Mouse (Mus musculus) layer of hippocampus, postnatal 14 days (tissue): ENCODE results near the gene Zfp831. TPM values are rescaled to one million over a fixed set of nuclear protein-coding genes. Genes with fewer than 3 reads are reported as not detected.

ENCODE experiments used
- DNase-seq, 2 experiments: peaks; one replicate each; pipeline ENCODE4 v3.0.0; 2021 to 2022; ENCODE audit warnings: low spot score in 2 of 2, mixed read lengths in 1 of 2
- total RNA-seq, 2 experiments: library from RNA; stranded (reverse); gene quantifications; 2 replicates each; pipeline ENCODE4 v1.2.3; 2021

The Zfp831 gene
- total RNA-seq, 2 experiments from 2014 or later: 9.4 to 9.7 TPM

DNA sequence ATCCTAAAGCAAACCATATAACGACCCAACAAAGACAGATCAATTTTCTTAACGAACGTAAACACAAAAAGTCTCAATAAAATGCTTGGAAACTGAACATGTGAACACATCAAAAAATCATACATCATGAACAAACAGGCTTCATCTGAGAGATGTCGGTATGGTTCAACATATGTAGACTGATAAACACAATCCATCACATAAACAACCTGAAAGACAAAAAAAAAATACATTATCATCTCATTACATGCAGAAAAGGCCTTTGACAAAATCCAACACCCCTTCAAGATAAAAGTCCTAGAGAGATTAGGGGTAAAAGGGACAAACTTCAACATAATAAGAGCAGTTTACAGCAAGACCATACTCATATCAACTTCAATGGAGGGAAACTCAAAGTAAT is 74.5 kb downstream of the Zfp831 start:
- no peak for DNase-seq

DNA sequence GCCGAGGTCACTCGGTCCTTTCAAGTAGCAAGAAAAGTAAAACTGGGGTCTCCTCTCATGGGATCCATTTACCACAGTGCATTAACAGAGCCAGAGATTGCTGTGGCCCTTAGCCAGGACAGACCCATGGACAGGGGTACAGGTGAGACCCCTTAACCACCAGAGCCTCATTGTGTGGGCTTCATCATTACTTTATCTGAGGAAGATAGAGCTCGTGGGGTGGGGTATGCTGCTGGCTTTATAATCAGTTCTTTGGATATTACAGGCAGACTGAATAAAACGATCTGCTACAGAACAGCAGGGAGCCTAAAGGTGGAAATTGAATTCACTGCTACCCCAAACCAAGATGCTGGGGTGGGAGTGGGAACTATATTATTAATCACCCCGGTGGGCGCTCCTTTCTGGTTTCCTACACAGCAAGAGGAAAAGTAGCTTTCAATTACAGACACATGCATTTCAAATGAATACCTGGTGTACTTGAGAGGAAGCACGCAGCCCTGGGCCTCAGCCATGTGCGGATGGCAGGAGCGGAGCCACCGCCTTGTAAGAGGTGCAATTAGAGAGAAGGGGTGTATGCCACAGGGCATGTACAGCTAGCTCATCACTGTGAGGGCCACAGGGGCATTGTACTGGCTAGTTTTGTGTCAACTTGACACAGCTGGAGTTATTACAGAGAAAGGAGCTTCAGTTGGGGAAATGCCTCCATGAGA is 83.9 kb downstream of the Zfp831 start:
- DNase-seq: no peak

DNA sequence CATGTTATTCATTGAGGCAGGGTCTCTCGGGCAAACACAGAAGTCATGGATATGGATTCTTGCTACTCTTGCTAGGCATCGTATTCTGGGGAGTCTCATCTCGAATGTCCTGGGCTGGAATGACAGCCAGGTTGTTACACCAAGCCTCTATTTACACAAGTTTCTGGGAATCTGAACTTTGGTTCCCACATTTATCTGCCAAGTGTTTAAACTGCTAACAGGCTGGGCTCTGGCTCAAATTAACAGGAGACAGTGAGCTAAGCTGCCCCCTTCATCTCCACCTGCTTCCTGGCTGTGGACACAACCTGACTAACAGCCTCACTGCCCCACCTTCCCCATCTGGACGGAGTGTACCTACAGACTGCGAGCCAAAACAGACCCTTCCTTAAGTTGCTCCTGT is 88.6 kb downstream of the Zfp831 start:
- no peak for DNase-seq

DNA sequence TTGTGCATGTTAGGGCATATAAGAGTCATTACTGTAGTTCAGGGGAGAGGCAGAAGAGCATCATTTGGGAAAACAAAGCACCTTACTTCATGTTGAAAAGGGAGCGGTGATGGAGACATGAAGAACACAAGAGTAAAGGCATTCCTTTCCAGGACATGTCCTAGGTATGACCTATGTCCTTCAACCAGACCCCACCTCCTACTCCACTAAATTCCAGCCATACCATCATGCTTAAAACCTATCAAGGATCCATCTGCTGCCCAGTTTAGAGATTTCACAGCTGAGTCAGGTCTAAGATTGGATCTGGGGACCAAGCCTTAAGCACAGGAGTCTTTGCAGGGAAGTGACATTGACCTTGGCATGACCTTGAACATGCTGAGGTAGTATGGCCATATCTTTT is 91.9 kb downstream of the Zfp831 start:
- no peak for DNase-seq

DNA sequence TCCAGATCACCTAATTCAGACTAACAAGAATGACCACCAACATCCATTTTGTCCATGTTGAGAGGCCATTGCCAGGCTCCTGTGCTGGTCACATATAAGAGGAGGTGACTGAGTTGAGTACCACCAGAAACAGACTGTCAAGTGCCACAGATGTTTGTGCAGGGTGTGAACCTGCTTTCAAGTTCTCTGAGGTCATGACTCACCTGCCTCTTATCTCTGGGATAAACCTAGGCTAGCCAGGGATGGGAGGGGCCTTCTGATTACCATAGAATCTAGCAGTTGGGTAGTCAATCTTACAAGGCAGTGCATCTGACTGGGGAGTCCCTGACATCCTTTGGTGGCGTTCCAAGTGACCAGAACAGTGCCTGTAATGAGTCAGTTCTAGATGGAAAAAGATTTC is 103.8 kb downstream of the Zfp831 start:
- no peak for DNase-seq

DNA sequence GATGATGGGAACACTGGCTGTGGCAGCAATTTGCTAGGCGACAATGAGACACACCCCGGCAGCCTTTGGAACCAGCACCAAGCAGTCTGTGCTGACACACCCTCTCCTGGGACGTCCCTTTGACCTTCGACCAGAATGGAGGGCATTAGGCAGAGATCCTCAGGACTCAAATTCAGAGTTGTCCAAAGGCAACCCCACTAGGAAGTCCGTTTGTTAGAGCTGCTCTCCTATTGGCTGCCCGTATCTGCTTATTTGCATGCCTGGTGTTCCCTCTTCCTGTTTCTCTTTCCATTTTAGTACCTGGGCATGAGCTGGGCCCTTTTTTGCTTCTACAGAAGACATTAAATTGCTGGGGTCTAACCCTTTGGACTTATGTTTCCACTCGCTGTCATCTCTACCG is 105.0 kb downstream of the Zfp831 start:
- no peak for DNase-seq

DNA sequence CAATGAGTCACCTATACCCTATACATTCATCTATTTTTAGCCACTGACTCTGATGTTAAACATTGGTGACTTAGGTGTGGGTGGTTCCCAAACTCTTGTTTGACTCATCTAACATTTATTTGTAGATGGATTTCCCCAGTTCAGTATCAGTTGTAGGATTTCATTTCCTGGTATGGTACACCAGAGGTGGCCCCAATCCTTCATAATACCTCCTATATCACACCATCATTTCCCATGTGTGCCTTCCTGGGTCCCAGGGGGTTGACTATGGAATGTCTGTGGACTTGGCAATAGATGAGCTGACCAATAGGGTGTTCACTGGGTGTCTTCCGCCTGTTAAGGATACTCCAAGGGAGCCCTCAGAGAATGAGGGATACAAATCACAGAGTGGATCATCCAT is 109.9 kb downstream of the Zfp831 start:
- no peak for DNase-seq

DNA sequence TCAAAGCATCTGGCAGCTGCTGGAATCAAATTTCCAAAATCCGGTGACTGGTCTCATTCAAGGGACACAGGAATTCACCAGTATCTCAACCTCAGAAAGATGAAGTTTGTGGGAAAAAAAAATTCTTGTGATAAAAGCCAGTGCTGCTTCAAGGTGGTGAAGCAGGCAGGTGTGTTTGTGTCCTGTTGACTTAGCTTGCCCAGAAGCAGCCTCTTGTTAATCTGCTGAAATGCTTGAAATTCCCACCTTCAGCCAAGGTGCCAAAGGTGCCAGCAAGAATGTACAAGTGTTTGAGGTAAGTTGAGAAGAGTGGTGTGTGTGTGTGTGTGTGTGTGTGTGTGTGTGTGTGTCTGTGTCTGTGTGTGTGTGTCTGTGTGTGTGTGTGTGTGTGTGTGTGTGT is 110.9 kb downstream of the Zfp831 start:
- DNase-seq: no peak

DNA sequence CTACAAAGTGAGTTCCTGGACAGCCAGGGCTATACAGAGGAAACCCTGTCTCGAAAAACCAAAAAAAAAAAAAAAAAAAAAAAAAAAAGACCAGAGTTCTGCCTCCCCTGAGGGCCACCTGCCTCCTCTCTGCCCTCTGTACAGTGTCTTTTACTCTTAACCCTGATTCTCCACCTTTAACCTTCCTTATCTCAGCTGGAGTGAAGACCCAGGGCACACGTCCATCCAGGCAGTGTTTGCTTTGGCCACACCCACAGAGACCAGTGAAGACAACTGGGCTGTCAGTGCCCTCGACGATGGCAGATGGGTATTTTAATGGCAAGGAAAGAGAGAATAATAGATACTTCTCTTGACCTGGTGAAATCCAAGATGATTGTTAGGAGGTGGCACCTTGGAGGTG is 115.9 kb downstream of the Zfp831 start:
- DNase-seq: no peak

Other genes with a start within 250 kb of the Zfp831 start
- gene Nelfcd, start 227.7 kb upstream of the Zfp831 start, total RNA-seq: 10 to 100 TPM; 51.5 to 52.0 TPM
- 10 to 100 TPM; 20.3 to 26.8 TPM for gene Ctsz, start 204.5 kb upstream of the Zfp831 start, total RNA-seq
- gene Tubb1, start 192.8 kb upstream of the Zfp831 start, total RNA-seq: not detected
- gene Atp5e, start 179.4 kb upstream of the Zfp831 start, total RNA-seq: 100 to 1,000 TPM; 339 TPM
- gene Prelid3b, start 170.5 kb upstream of the Zfp831 start, total RNA-seq: 10 to 100 TPM; 41.3 to 42.5 TPM
- gene Edn3, start 117.1 kb downstream of the Zfp831 start, total RNA-seq: 1 to 10 TPM; 5.3 to 6.2 TPM